Mouse (Mus musculus): ENCODE results near the gene Ptprj. TPM values are rescaled to one million over a fixed set of nuclear protein-coding genes. Genes with fewer than 3 reads are reported as not detected.

Ptprj gene
- polyA plus RNA-seq, 1 experiment from 2014 or later, result 1.9 TPM

- no peaks in the 10 kb centered on the region for H3K36me3 ChIP-seq (replicated peaks)
- 91% methylated on average over 8 of the region's 8 CpGs for WGBS
- H3K27ac ChIP-seq, result no peak overlapping the region
- H3K4me1 ChIP-seq, result peaks cover 20% of the 10 kb centered on the region
- no peaks in the 10 kb centered on the region for H3K9me3 ChIP-seq
- no peak for DNase-seq (ENCODE audit: extremely low spot score, low spot score)
- no peak overlapping the region for H3K4me3 ChIP-seq
- no peaks in the 10 kb centered on the region for H3K27me3 ChIP-seq (ENCODE audit: poor library complexity, severe bottlenecking)
Measured at GRCm38 (mm10) chr2:90564552-90564951, 15.9 kb downstream of the Ptprj start.

GRCm38 (mm10) chr2:90563171-90563570 lies 17.3 kb downstream of the Ptprj start:
- H3K4me3 ChIP-seq, result no peak overlapping the region
- H3K9me3 ChIP-seq, result no peaks in the 10 kb centered on the region
- H3K36me3 ChIP-seq (replicated peaks), result no peaks in the 10 kb centered on the region
- H3K27ac ChIP-seq, result no peak overlapping the region
- DNase-seq (ENCODE audit: extremely low spot score, low spot score), result no peak
- no peaks in the 10 kb centered on the region for H3K27me3 ChIP-seq (ENCODE audit: poor library complexity, severe bottlenecking)
- peaks cover 20% of the 10 kb centered on the region for H3K4me1 ChIP-seq
- 84% methylated on average over 4 of the region's 4 CpGs for WGBS

GRCm38 (mm10) chr2:90562126-90562670 lies 18.2 kb downstream of the Ptprj start:
- H3K9me3 ChIP-seq, result no peaks in the 10 kb centered on the region
- no peak overlapping the region for H3K27ac ChIP-seq
- H3K4me3 ChIP-seq, result no peak overlapping the region
- WGBS, result 78% methylated on average over 8 of the region's 8 CpGs
- H3K4me1 ChIP-seq, result peaks cover 20% of the 10 kb centered on the region
- H3K27me3 ChIP-seq (ENCODE audit: poor library complexity, severe bottlenecking), result no peaks in the 10 kb centered on the region
- DNase-seq (ENCODE audit: extremely low spot score, low spot score), result no peak
- H3K36me3 ChIP-seq (replicated peaks), result no peaks in the 10 kb centered on the region

- Histone ChIP-seq H3K36me3 (replicated peaks) (no peaks in the 10 kb centered on the region), H3K27me3 (ENCODE audit: poor library complexity, severe bottlenecking) (no peaks in the 10 kb centered on the region), H3K27ac (peak overlapping the region; percentile 56), H3K4me3 (no peak overlapping the region), H3K4me1 (peaks cover 20% of the 10 kb centered on the region), H3K9me3 (no peaks in the 10 kb centered on the region)
- 67% methylated on average over 6 of the region's 6 CpGs for WGBS
- DNase-seq (ENCODE audit: extremely low spot score, low spot score), result no peak
Measured at GRCm38 (mm10) chr2:90560197-90560843, 20.1 kb downstream of the Ptprj start.

DNA sequence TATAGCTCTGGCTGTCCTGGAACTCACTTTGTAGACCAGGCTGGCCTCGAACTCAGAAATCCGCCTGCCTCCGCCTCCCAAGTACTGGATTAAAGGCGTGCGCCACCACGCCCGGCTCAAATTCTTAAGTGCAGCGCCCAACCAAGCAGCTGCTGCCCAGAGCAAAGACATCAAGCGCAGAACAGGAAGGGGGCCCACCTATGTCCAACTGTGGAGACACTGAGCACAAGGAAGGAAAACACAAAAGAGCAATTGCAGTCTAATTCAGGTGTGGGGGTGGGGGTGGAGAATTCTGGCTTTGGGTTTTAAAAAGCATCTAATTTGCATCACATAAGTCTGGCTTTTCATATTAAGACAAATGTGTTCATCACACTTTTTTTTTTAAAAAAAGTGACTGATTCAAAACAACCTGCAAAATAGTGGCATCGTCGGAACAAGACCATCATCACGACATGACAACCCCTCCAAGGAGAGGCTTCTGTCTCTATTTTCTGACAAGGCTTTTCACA lies 20.7 kb downstream of the Ptprj start:
- Histone ChIP-seq H3K27me3 (ENCODE audit: poor library complexity, severe bottlenecking) (no peaks in the 10 kb centered on the region), H3K27ac (peak overlapping the region; percentile 56), H3K4me1 (peaks cover 20% of the 10 kb centered on the region), H3K36me3 (replicated peaks) (no peaks in the 10 kb centered on the region), H3K9me3 (no peaks in the 10 kb centered on the region), H3K4me3 (no peak overlapping the region)
- no peak for DNase-seq (ENCODE audit: extremely low spot score, low spot score)
- WGBS, result 86% methylated on average over 12 of the region's 12 CpGs

- H3K27ac ChIP-seq, result no peak overlapping the region
- no peak overlapping the region for H3K4me3 ChIP-seq
- no peaks in the 10 kb centered on the region for H3K27me3 ChIP-seq (ENCODE audit: poor library complexity, severe bottlenecking)
- H3K9me3 ChIP-seq, result no peaks in the 10 kb centered on the region
- DNase-seq (ENCODE audit: extremely low spot score, low spot score), result no peak
- peaks cover 20% of the 10 kb centered on the region for H3K4me1 ChIP-seq
- WGBS, result 92% methylated on average over 2 of the region's 2 CpGs
- H3K36me3 ChIP-seq (replicated peaks), result no peaks in the 10 kb centered on the region
Measured at GRCm38 (mm10) chr2:90559015-90559687, 21.3 kb downstream of the Ptprj start.

DNA sequence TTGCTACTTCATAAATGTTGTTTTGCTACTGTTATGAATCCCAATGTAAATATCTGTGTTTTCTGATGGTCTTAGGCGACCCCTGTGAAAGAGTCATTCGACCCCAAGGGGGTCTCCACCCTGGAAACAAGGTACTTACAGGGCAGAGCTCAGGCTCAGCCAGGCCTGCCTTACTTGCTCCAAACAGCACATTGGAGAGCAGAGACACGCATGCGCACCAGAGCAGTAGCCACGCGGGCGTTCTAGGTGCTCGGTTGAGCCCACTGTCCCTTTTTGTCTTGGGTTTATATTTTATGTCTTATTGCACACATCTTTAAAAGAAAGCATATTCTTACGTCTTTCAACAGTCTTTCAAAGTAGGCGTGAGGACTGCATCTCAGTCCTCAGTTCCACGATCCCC lies 22.1 kb downstream of the Ptprj start:
- Histone ChIP-seq H3K36me3 (replicated peaks) (no peaks in the 10 kb centered on the region), H3K9me3 (no peaks in the 10 kb centered on the region), H3K27ac (no peak overlapping the region), H3K4me3 (no peak overlapping the region), H3K27me3 (ENCODE audit: poor library complexity, severe bottlenecking) (no peaks in the 10 kb centered on the region), H3K4me1 (peaks cover 20% of the 10 kb centered on the region)
- DNase-seq (ENCODE audit: extremely low spot score, low spot score), result no peak
- 87% methylated on average over 11 of the region's 11 CpGs for WGBS

DNA sequence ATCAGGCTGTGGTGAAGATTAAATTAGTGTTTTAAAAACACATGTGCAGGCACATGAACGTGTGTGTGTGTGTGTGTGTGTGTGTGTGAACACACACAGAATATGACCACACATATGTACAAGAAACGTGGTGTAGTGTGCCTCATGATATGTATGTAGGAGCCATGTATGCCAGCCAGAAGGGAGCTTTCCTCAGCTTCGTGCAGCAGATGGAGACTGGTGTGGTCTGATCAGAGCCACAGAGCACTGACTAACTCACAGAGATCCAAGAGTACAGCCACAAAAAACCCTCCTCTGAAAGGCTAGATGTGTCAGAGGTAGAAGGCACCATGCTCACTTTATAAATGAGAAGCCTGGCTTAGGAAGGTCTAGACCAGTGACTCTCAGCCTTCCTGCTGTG lies 22.5 kb downstream of the Ptprj start:
- H3K27me3 ChIP-seq (ENCODE audit: poor library complexity, severe bottlenecking), result no peaks in the 10 kb centered on the region
- peaks cover 20% of the 10 kb centered on the region for H3K4me1 ChIP-seq
- H3K36me3 ChIP-seq (replicated peaks), result no peaks in the 10 kb centered on the region
- 83% methylated on average over 3 of the region's 3 CpGs for WGBS
- no peak overlapping the region for H3K27ac ChIP-seq
- H3K9me3 ChIP-seq, result no peaks in the 10 kb centered on the region
- DNase-seq (ENCODE audit: extremely low spot score, low spot score), result no peak
- no peak overlapping the region for H3K4me3 ChIP-seq

- DNase-seq (ENCODE audit: extremely low spot score, low spot score), result no peak
- H3K9me3 ChIP-seq, result no peaks in the 10 kb centered on the region
- WGBS, result 81% methylated on average over 5 of the region's 5 CpGs
- no peaks in the 10 kb centered on the region for H3K27me3 ChIP-seq (ENCODE audit: poor library complexity, severe bottlenecking)
- no peak overlapping the region for H3K27ac ChIP-seq
- peaks cover 12% of the 10 kb centered on the region for H3K4me1 ChIP-seq
- no peak overlapping the region for H3K4me3 ChIP-seq
- no peaks in the 10 kb centered on the region for H3K36me3 ChIP-seq (replicated peaks)
Measured at GRCm38 (mm10) chr2:90555744-90556143, 24.7 kb downstream of the Ptprj start.

GRCm38 (mm10) chr2:90554806-90555205 lies 25.6 kb downstream of the Ptprj start:
- Histone ChIP-seq H3K27me3 (ENCODE audit: poor library complexity, severe bottlenecking) (no peaks in the 10 kb centered on the region), H3K4me3 (no peak overlapping the region), H3K36me3 (replicated peaks) (no peaks in the 10 kb centered on the region), H3K9me3 (no peaks in the 10 kb centered on the region), H3K4me1 (peaks cover 2% of the 10 kb centered on the region), H3K27ac (no peak overlapping the region)
- DNase-seq (ENCODE audit: extremely low spot score, low spot score), result no peak
- 85% methylated on average over 4 of the region's 4 CpGs for WGBS

GRCm38 (mm10) chr2:90553861-90554260 lies 26.6 kb downstream of the Ptprj start:
- no peaks in the 10 kb centered on the region for H3K9me3 ChIP-seq
- DNase-seq (ENCODE audit: extremely low spot score, low spot score), result no peak
- H3K4me1 ChIP-seq, result no peaks in the 10 kb centered on the region
- no peak overlapping the region for H3K4me3 ChIP-seq
- no peaks in the 10 kb centered on the region for H3K27me3 ChIP-seq (ENCODE audit: poor library complexity, severe bottlenecking)
- 96% methylated on average over 4 of the region's 4 CpGs for WGBS
- no peak overlapping the region for H3K27ac ChIP-seq
- no peaks in the 10 kb centered on the region for H3K36me3 ChIP-seq (replicated peaks)

DNA sequence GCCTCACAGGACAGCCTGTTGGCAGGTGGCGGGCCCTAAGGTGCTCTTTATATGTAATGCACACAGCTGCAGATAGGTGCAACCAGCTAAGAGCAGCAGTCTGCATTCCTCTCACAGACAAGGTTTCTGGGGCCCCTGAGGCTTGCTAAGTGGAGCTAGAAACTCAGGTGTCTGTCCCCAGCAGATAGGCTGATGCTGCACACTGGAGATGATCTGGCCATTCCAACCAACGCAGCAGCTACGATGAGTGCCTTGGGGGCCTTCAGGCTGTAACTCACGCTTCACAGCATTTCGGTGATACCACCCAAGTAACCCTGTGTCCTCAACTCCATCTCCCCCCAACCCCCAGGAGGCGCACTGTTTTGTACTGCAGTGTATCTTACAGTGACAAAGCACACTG lies 29.8 kb downstream of the Ptprj start:
- no peaks in the 10 kb centered on the region for H3K9me3 ChIP-seq
- DNase-seq (ENCODE audit: extremely low spot score, low spot score), result no peak
- H3K27ac ChIP-seq, result no peak overlapping the region
- peaks cover 4% of the 10 kb centered on the region for H3K4me1 ChIP-seq
- no peaks in the 10 kb centered on the region for H3K27me3 ChIP-seq (ENCODE audit: poor library complexity, severe bottlenecking)
- no peaks in the 10 kb centered on the region for H3K36me3 ChIP-seq (replicated peaks)
- H3K4me3 ChIP-seq, result no peak overlapping the region
- 86% methylated on average over 6 of the region's 6 CpGs for WGBS

GRCm38 (mm10) chr2:90548541-90548940 lies 31.9 kb downstream of the Ptprj start:
- H3K27ac ChIP-seq, result no peak overlapping the region
- WGBS, result 89% methylated on average over 5 of the region's 5 CpGs
- no peaks in the 10 kb centered on the region for H3K36me3 ChIP-seq (replicated peaks)
- H3K9me3 ChIP-seq, result no peaks in the 10 kb centered on the region
- no peak for DNase-seq (ENCODE audit: extremely low spot score, low spot score)
- H3K27me3 ChIP-seq (ENCODE audit: poor library complexity, severe bottlenecking), result no peaks in the 10 kb centered on the region
- no peak overlapping the region for H3K4me3 ChIP-seq
- H3K4me1 ChIP-seq, result peaks cover 17% of the 10 kb centered on the region

Measured in forebrain, embryonic 10.5 days (tissue).